Comparison of ENCODE assay signal across 8 mouse cellular contexts in the genomic region with DNA sequence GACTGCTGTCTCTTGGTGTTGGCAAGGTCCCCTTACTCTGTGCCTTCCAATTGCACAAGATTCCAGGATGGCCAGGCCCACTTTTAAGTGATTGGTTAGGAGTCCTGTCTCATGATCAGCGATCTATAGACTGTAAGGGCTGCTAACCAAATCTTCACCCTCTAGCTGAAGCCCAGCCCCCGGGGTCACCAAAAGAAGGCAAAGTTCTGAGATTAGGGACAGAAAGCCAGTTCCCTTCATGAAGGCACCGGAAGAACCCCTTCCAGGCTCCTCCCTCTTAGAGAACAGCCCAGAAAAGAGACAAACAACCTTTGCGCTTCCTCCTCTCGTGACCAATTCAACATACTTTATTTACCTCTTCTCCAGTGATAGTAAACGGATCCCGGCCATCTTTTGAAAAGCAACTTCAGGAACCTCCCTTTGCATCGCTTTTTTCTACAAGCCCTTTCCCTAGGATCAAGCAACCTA. TPM values are rescaled to one million over a fixed set of nuclear protein-coding genes. Genes with fewer than 3 reads are reported as not detected.
DNase-seq lines count a peak whose midpoint lies in the region; ATAC-seq and TF ChIP-seq lines count a peak whose summit lies in the region.

No protein-coding gene starts in this region.

- ATAC-seq in hindbrain, embryonic 12.5 days (ENCODE audit: low FRiP score): no peak
- no peak for ATAC-seq in limb, embryonic 15.5 days (ENCODE audit: insufficient number of reproducible peaks, low FRiP score, low TSS enrichment, low read depth)
- no peak for ATAC-seq in midbrain, embryonic 15.5 days (replicated peaks)

- H3K27ac ChIP-seq in hindbrain, embryonic 12.5 days: no peak overlapping the region
- peak overlapping the region; percentile 85; the same call in 1 of the 2 replicates for H3K27ac ChIP-seq in limb, embryonic 15.5 days
- H3K27ac ChIP-seq in midbrain, embryonic 15.5 days: peak overlapping the region; percentile 78
- H3K27ac ChIP-seq in thymus, adult 2 months (ENCODE audit: control insufficient read depth, insufficient read depth, low read length): peak overlapping the region; percentile 81

- TF ChIP-seq POLR2A in thymus, adult 2 months (IDR thresholded peaks at IDR 0.05; ENCODE audit: control insufficient read depth, extremely low read depth, insufficient read depth, low read length, poor library complexity): no peak

- peak overlapping the region; percentile 74 for H3K4me2 ChIP-seq in hindbrain, embryonic 12.5 days (replicated peaks)
- H3K4me2 ChIP-seq in limb, embryonic 15.5 days: peak overlapping the region; percentile 68
- H3K4me2 ChIP-seq in midbrain, embryonic 15.5 days: peak overlapping the region; percentile 78

- 10% methylated on average over 8 of the region's 8 CpGs for WGBS in hindbrain, embryonic 12.5 days
- WGBS in limb, embryonic 15.5 days: under 1% methylated on average over 8 of the region's 8 CpGs
- 7% methylated on average over 8 of the region's 8 CpGs for WGBS in midbrain, embryonic 15.5 days
- under 1% methylated on average over 8 of the region's 8 CpGs for WGBS in thymus, adult 2 months

- no peak for TF ChIP-seq CTCF in thymus, adult 2 months (IDR thresholded peaks at IDR 0.05; ENCODE audit: borderline replicate concordance, control insufficient read depth, extremely low read depth, insufficient read depth, low read length, poor library complexity)

- H3K27me3 ChIP-seq in erythroblast, embryonic 14.5 days (ENCODE audit: control insufficient read depth): no peaks in the 10 kb centered on the region
- no peaks in the 10 kb centered on the region for H3K27me3 ChIP-seq in hindbrain, embryonic 12.5 days
- H3K27me3 ChIP-seq in limb, embryonic 15.5 days: no peaks in the 10 kb centered on the region
- H3K27me3 ChIP-seq in midbrain, embryonic 15.5 days (replicated peaks): no peaks in the 10 kb centered on the region
- H3K27me3 ChIP-seq in thymus, adult 2 months (ENCODE audit: control insufficient read depth, insufficient read depth, low read length): no peaks in the 10 kb centered on the region

- peaks cover 62% of the 10 kb centered on the region for H3K4me1 ChIP-seq in erythroblast, embryonic 14.5 days (ENCODE audit: control insufficient read depth)
- H3K4me1 ChIP-seq in hindbrain, embryonic 12.5 days: peaks cover 37% of the 10 kb centered on the region
- H3K4me1 ChIP-seq in limb, embryonic 15.5 days: peaks cover 37% of the 10 kb centered on the region
- H3K4me1 ChIP-seq in midbrain, embryonic 15.5 days: peaks cover 50% of the 10 kb centered on the region
- H3K4me1 ChIP-seq in thymus, adult 2 months (replicated peaks; ENCODE audit: control insufficient read depth, insufficient read depth, low read length): peaks cover 18% of the 10 kb centered on the region

- peak; percentile 76 for DNase-seq in A20 (ENCODE audit: low read depth, low spot score)
- DNase-seq in MEL-GATA-1-ER (ENCODE audit: extremely low read depth, low read depth): peak; percentile 66
- peak; percentile 48 for DNase-seq in thymus, adult 2 months
- DNase-seq in right cerebral cortex, postnatal 14 days: no peak

- H3K4me3 ChIP-seq in erythroblast, embryonic 14.5 days (replicated peaks): peak overlapping the region; percentile 100
- H3K4me3 ChIP-seq in hindbrain, embryonic 12.5 days: peak overlapping the region; percentile 99
- H3K4me3 ChIP-seq in limb, embryonic 15.5 days: peak overlapping the region; percentile 100
- peak overlapping the region; percentile 98 for H3K4me3 ChIP-seq in midbrain, embryonic 15.5 days
- peak overlapping the region; percentile 92 for H3K4me3 ChIP-seq in thymus, adult 2 months (ENCODE audit: control insufficient read depth, insufficient read depth, low read length)

- H3K9ac ChIP-seq in hindbrain, embryonic 12.5 days: peak overlapping the region; percentile 95
- H3K9ac ChIP-seq in limb, embryonic 15.5 days: peak overlapping the region; percentile 92
- H3K9ac ChIP-seq in midbrain, embryonic 15.5 days: peak overlapping the region; percentile 75

- peaks cover 43% of the 10 kb centered on the region for H3K36me3 ChIP-seq in erythroblast, embryonic 14.5 days (ENCODE audit: control insufficient read depth)
- no peaks in the 10 kb centered on the region; the same call in 1 of the 2 replicates for H3K36me3 ChIP-seq in hindbrain, embryonic 12.5 days
- H3K36me3 ChIP-seq in limb, embryonic 15.5 days: peaks cover 16% of the 10 kb centered on the region; the same call in 1 of the 2 replicates
- no peaks in the 10 kb centered on the region for H3K36me3 ChIP-seq in midbrain, embryonic 15.5 days (replicated peaks)
- no peaks in the 10 kb centered on the region for H3K36me3 ChIP-seq in thymus, adult 2 months (ENCODE audit: control insufficient read depth, insufficient read depth, low read length)

- no peaks in the 10 kb centered on the region for H3K9me3 ChIP-seq in erythroblast, embryonic 14.5 days (ENCODE audit: control insufficient read depth, low read length)
- no peaks in the 10 kb centered on the region for H3K9me3 ChIP-seq in hindbrain, embryonic 12.5 days (replicated peaks)
- H3K9me3 ChIP-seq in limb, embryonic 15.5 days: no peaks in the 10 kb centered on the region
- no peaks in the 10 kb centered on the region for H3K9me3 ChIP-seq in midbrain, embryonic 15.5 days

RNA-seq across cellular contexts. Expression of a gene that starts 1.0 kb away (rescaled TPM):
- polyA plus RNA-seq in erythroblast, embryonic 14.5 days (2012): 6.2 and 6.5 TPM in 2 replicates
- 63.2 and 71.0 TPM in 2 replicates for polyA plus RNA-seq in hindbrain, embryonic 12.5 days (2016; fragmentation: Nextera tagmentation; extraction: Ambion mirVana)
- polyA plus RNA-seq in limb, embryonic 15.5 days (2015; fragmentation: Nextera tagmentation; extraction: Ambion mirVana): 64.5 and 68.5 TPM in 2 replicates
- 65.8 and 71.3 TPM in 2 replicates for polyA plus RNA-seq in midbrain, embryonic 15.5 days (2015; fragmentation: Nextera tagmentation; extraction: Ambion mirVana)
- 277 and 313 TPM in 2 replicates for polyA plus RNA-seq in thymus, adult 2 months (2012; rRNA removed)

RNA-seq across cellular contexts. Expression of a gene that starts 24.1 kb away (rescaled TPM):
- 2.4 and 2.9 TPM in 2 replicates for polyA plus RNA-seq in erythroblast, embryonic 14.5 days (2012)
- 12.5 and 13.5 TPM in 2 replicates for polyA plus RNA-seq in hindbrain, embryonic 12.5 days (2016; fragmentation: Nextera tagmentation; extraction: Ambion mirVana)
- polyA plus RNA-seq in limb, embryonic 15.5 days (2015; fragmentation: Nextera tagmentation; extraction: Ambion mirVana): 8.5 and 10.2 TPM in 2 replicates
- polyA plus RNA-seq in midbrain, embryonic 15.5 days (2015; fragmentation: Nextera tagmentation; extraction: Ambion mirVana): 18.1 TPM in 2 replicates
- polyA plus RNA-seq in thymus, adult 2 months (2012; rRNA removed): 9.8 and 10.9 TPM in 2 replicates

RNA-seq across cellular contexts. Expression of a gene that starts 33.7 kb away (rescaled TPM):
- polyA plus RNA-seq in erythroblast, embryonic 14.5 days (2012): 0.03 TPM in 1 of 2 replicates, not detected in the other
- 0.10 TPM in 1 of 2 replicates, not detected in the other for polyA plus RNA-seq in hindbrain, embryonic 12.5 days (2016; fragmentation: Nextera tagmentation; extraction: Ambion mirVana)
- 0.13 and 0.24 TPM in 2 replicates for polyA plus RNA-seq in limb, embryonic 15.5 days (2015; fragmentation: Nextera tagmentation; extraction: Ambion mirVana)
- polyA plus RNA-seq in midbrain, embryonic 15.5 days (2015; fragmentation: Nextera tagmentation; extraction: Ambion mirVana): 0.10 and 0.28 TPM in 2 replicates
- 0.05 and 0.17 TPM in 2 replicates for polyA plus RNA-seq in thymus, adult 2 months (2012; rRNA removed)
